Mouse (Mus musculus) small intestine, adult 2 months (tissue): ENCODE measurements around the gene Zfp36l2.

Experiments
- CTCF ChIP-seq: fragments of 200-500 bp; IDR thresholded peaks from 2 replicates; pipeline ENCODE4 v1.5.1; 2012; ENCODE audit warnings: low read depth, mild to moderate bottlenecking, control low read depth, inconsistent platforms, low read length, moderate library complexity, mixed read lengths; ENCODE audit not compliant: insufficient replicate concordance, insufficient read length; ENCODE audit errors: extremely low read depth
- POLR2A ChIP-seq: fragments of 200-500 bp; IDR thresholded peaks from 2 replicates; pipeline ENCODE4 v1.6.1; 2012; ENCODE audit warnings: low read depth, mild to moderate bottlenecking, control low read depth, inconsistent platforms, low read length, moderate library complexity

DNA sequence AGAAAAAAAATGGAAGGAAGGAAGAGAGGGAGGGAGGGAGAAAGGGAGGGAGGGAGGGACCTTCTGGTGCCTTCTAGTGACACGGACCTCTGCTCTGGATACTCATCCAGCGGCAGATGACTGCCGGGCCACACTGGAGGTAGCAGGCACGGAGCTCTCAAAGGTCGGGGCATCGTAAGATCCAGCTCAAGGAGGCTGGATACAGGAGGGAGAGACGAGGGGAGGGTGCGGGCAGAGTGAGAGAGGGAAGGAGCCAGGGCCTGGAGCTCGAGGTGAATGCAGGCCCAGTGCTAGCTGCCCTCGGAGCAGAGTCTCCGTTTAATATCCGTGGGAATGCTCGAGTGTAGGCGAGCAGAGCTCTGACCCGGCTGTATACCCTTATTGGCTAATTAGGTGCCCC, 28.9 kb downstream of the Zfp36l2 start:
- TF ChIP-seq POLR2A (no peak), CTCF (no peak)
